Mouse (Mus musculus): ENCODE data around the gene Gstcd. TPM values are rescaled to one million over a fixed set of nuclear protein-coding genes. Genes with fewer than 3 reads are reported as not detected.
A peak's percentile ranks its signal among the peaks of the same experiment; 100 is the strongest.

Gstcd gene
- polyA plus RNA-seq (2015; fragmentation: Nextera tagmentation; extraction: Ambion mirVana) = 4.4 and 4.6 TPM in 2 replicates

DNA sequence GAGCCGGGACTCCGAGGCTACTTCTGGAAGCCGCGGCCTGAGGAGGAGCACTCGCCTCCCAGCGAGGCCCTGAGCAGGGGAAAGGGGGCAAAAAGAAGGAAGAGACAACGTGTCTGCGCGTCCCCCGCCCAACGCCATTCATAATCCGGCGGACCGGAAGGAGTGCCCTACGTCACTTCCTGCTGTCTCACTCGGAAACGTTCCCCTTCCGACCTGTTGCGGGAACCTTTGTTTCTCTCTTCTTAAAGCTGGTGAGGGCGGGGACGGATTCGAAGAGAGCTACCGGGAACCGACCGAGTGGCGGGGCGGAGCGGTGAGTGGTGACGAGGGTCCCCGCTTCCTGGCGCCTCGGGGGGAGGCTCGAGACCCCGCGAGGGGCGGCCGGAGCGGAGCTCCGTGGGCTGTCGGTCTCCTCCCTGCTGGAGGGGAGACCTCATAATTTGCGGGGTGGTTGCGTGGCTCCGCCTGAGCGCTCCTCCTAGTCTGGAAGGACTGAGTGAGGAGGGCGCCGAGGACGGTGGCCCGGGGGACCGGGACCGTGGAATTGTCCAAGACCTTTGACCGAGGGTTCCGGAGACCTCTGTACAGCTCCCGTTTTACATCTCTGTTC lies at the start of gene Gstcd, which contains the start of gene Ints12:
Gstcd (minus strand) TSS at position 370 of the 610 bp plus-strand sequence.
Ints12 (plus strand) TSS at position 177 of the 610 bp plus-strand sequence.
- Histone ChIP-seq H3K27me3 (no peaks in the 10 kb centered on the region), H3K4me1 (peaks cover 25% of the 10 kb centered on the region), H3K27ac (replicated peaks) (peak within 1 kb of the TSS; percentile 96), H3K4me2 (replicated peaks) (peak within 1 kb of the TSS; percentile 60), H3K9me3 (no peaks in the 10 kb centered on the region), H3K4me3 (peak within 1 kb of the TSS; percentile 79), H3K36me3 (0 out of 2 replicates have a peak, but pooled peaks cover 2% of the 10 kb centered on the region), H3K9ac (replicated peaks) (peak within 1 kb of the TSS; percentile 81)
- peak; percentile 98 for ATAC-seq (replicated peaks)
- under 1% methylated on average over 53 of the region's 53 CpGs for WGBS

DNA sequence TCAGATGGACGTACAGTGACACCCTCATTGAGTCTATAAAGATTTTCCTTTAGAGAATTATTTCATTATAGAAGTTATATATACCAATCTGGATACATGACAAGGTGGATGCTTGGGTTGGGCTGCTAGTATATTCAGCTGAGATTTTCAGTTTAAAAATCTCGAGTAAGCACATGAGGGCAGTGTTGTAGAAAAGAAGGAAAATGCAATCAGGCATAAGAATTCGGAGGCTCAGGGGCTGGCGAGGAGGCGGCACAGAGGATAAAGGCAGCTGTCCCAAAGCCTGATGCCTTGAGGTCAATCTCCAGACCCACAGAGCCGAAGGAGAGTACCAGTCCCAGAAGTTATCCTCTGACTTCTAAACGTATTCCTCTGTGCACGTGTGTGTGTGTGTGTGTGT lies 40.8 kb upstream of the Gstcd start:
- no peaks in the 10 kb centered on the region for H3K36me3 ChIP-seq
- no peaks in the 10 kb centered on the region for H3K9me3 ChIP-seq
- H3K4me1 ChIP-seq = no peaks in the 10 kb centered on the region
- 44% methylated on average over 8 of the region's 8 CpGs for WGBS
- H3K27me3 ChIP-seq = no peaks in the 10 kb centered on the region
- H3K4me2 ChIP-seq (replicated peaks) = no peak overlapping the region
- no peak for ATAC-seq (replicated peaks)
- H3K27ac ChIP-seq (replicated peaks) = no peak overlapping the region
- H3K4me3 ChIP-seq = no peak overlapping the region
- H3K9ac ChIP-seq (replicated peaks) = no peak overlapping the region

- 93% methylated on average over 5 of the region's 5 CpGs for WGBS
- no peak overlapping the region for H3K4me3 ChIP-seq
- no peak for ATAC-seq (replicated peaks)
- no peaks in the 10 kb centered on the region for H3K27me3 ChIP-seq
- H3K4me2 ChIP-seq (replicated peaks) = no peak overlapping the region
- H3K4me1 ChIP-seq = no peaks in the 10 kb centered on the region
- H3K36me3 ChIP-seq = no peaks in the 10 kb centered on the region
- no peak overlapping the region for H3K9ac ChIP-seq (replicated peaks)
- H3K27ac ChIP-seq (replicated peaks) = no peak overlapping the region
- no peaks in the 10 kb centered on the region for H3K9me3 ChIP-seq
Observed at GRCm38 (mm10) chr3:133131372-133131771, 39.5 kb upstream of the Gstcd start.

GRCm38 (mm10) chr3:133113281-133113680 lies 21.4 kb upstream of the Gstcd start:
- H3K9ac ChIP-seq (replicated peaks) = no peak overlapping the region
- H3K27me3 ChIP-seq = no peaks in the 10 kb centered on the region
- WGBS = 62% methylated on average over 1 of the region's 1 CpGs
- no peaks in the 10 kb centered on the region for H3K4me1 ChIP-seq
- no peaks in the 10 kb centered on the region for H3K9me3 ChIP-seq
- H3K36me3 ChIP-seq = peaks cover 14% of the 10 kb centered on the region
- ATAC-seq (replicated peaks) = no peak
- no peak overlapping the region for H3K4me2 ChIP-seq (replicated peaks)
- H3K27ac ChIP-seq (replicated peaks) = no peak overlapping the region
- no peak overlapping the region for H3K4me3 ChIP-seq

- Histone ChIP-seq H3K4me1 (no peaks in the 10 kb centered on the region), H3K36me3 (peaks cover 25% of the 10 kb centered on the region), H3K9me3 (no peaks in the 10 kb centered on the region), H3K27me3 (no peaks in the 10 kb centered on the region), H3K4me3 (no peak overlapping the region), H3K9ac (replicated peaks) (no peak overlapping the region), H3K27ac (replicated peaks) (no peak overlapping the region), H3K4me2 (replicated peaks) (no peak overlapping the region)
- peak; percentile 64; the same call in 1 of the 2 replicates for ATAC-seq (replicated peaks)
- 36% methylated on average over 2 of the region's 2 CpGs for WGBS
Observed at GRCm38 (mm10) chr3:133111741-133112140, 19.9 kb upstream of the Gstcd start.

DNA sequence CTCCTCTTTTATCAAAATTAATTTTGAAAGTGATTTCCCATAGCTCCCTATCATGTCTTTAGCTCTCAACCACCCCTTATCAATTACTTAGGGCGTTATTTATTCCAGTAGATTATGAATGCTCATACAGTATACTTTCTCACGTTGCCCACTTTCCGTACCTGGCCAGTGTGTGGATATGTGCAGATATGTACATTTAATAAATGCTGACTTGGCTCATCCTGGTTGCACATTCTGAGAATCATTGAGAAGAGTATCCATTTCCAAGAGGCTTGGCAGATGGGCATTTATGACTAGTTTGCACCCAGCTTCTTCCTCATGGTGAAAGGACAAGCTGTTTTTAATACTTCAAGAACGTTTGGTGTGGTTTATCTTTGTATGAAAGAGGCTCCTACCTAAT lies 18.0 kb upstream of the Gstcd start:
- Histone ChIP-seq H3K4me1 (no peaks in the 10 kb centered on the region), H3K4me2 (replicated peaks) (no peak overlapping the region), H3K27me3 (no peaks in the 10 kb centered on the region), H3K9me3 (no peaks in the 10 kb centered on the region), H3K36me3 (peaks cover 39% of the 10 kb centered on the region), H3K27ac (replicated peaks) (no peak overlapping the region), H3K4me3 (no peak overlapping the region), H3K9ac (replicated peaks) (no peak overlapping the region)
- no peak for ATAC-seq (replicated peaks)
- WGBS = 93% methylated on average over 4 of the region's 4 CpGs

GRCm38 (mm10) chr3:133108731-133109130 lies 16.9 kb upstream of the Gstcd start:
- H3K4me1 ChIP-seq = no peaks in the 10 kb centered on the region
- H3K4me3 ChIP-seq = no peak overlapping the region
- WGBS = 94% methylated on average over 4 of the region's 4 CpGs
- no peak overlapping the region for H3K4me2 ChIP-seq (replicated peaks)
- H3K36me3 ChIP-seq = peaks cover 46% of the 10 kb centered on the region
- H3K9ac ChIP-seq (replicated peaks) = no peak overlapping the region
- no peak for ATAC-seq (replicated peaks)
- no peaks in the 10 kb centered on the region for H3K27me3 ChIP-seq
- H3K27ac ChIP-seq (replicated peaks) = no peak overlapping the region
- no peaks in the 10 kb centered on the region for H3K9me3 ChIP-seq

- no peak overlapping the region for H3K27ac ChIP-seq (replicated peaks)
Observed at GRCm38 (mm10) chr3:133104436-133104835, 12.6 kb upstream of the Gstcd start.

DNA sequence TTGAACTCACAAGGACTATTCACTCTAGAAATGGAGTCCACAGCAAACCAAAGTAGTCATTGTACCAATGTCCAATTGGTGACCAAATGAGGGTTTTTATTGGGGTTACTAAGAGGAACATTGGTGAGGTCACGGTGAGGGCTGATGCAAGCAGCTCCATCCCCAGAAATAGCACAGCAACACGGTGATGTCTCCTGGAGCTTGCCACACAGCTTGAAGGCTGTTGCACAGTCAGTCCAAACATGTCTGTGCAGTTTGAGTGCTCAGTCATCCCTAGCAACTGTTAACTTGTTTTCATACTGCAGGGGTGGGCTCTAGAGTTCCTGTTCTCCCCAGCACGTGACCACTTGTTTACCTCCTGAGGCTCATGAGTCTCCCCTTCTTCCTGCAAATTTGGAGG lies 11.9 kb upstream of the Gstcd start:
- Histone ChIP-seq H3K4me2 (replicated peaks) (no peak overlapping the region), H3K27ac (replicated peaks) (no peak overlapping the region), H3K9ac (replicated peaks) (no peak overlapping the region), H3K27me3 (no peaks in the 10 kb centered on the region), H3K9me3 (no peaks in the 10 kb centered on the region), H3K4me1 (no peaks in the 10 kb centered on the region), H3K4me3 (no peak overlapping the region), H3K36me3 (peaks cover 70% of the 10 kb centered on the region)
- no peak for ATAC-seq (replicated peaks)
- WGBS = 95% methylated on average over 3 of the region's 3 CpGs

More at GRCm38 (mm10) chr3:133104436-133104835, 12.6 kb upstream of the Gstcd start:
- 96% methylated on average over 3 of the region's 3 CpGs for WGBS
- Histone ChIP-seq H3K9me3 (no peaks in the 10 kb centered on the region), H3K9ac (replicated peaks) (no peak overlapping the region), H3K4me3 (no peak overlapping the region), H3K27me3 (no peaks in the 10 kb centered on the region), H3K4me1 (no peaks in the 10 kb centered on the region), H3K4me2 (replicated peaks) (no peak overlapping the region), H3K36me3 (peaks cover 70% of the 10 kb centered on the region)
- ATAC-seq (replicated peaks) = no peak

DNA sequence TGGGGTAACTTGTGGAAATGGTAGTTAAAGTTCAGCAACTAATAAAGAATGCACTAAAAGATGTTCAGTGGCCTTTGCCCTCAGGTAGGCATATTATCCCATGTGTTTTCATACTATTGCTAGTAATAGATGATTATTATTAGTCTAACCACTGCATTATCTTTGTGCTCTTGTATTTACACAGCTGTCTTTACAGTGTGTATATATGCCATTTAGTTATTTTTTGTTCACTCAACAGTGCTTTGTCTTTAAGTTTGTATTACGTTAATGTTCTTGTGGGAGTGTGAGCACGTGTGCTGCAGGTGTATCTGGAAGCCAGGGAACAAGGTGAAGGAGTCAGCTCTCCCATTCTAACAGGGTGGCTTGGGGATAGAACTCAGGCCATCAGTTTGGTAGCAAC lies 7.1 kb upstream of the Gstcd start:
- no peak for ATAC-seq (replicated peaks)
- 93% methylated on average over 2 of the region's 2 CpGs for WGBS
- Histone ChIP-seq H3K4me2 (replicated peaks) (no peak overlapping the region), H3K36me3 (peaks cover 51% of the 10 kb centered on the region), H3K9me3 (no peaks in the 10 kb centered on the region), H3K9ac (replicated peaks) (no peak overlapping the region), H3K4me1 (no peaks in the 10 kb centered on the region), H3K4me3 (no peak overlapping the region), H3K27ac (replicated peaks) (no peak overlapping the region), H3K27me3 (no peaks in the 10 kb centered on the region)

GRCm38 (mm10) chr3:133098336-133098735 lies 6.5 kb upstream of the Gstcd start:
- no peak overlapping the region for H3K27ac ChIP-seq (replicated peaks)
- H3K4me2 ChIP-seq (replicated peaks) = no peak overlapping the region
- H3K36me3 ChIP-seq = peaks cover 46% of the 10 kb centered on the region
- peaks cover 4% of the 10 kb centered on the region for H3K4me1 ChIP-seq
- H3K9me3 ChIP-seq = no peaks in the 10 kb centered on the region
- WGBS = 98% methylated on average over 4 of the region's 4 CpGs
- H3K4me3 ChIP-seq = no peak overlapping the region
- no peak overlapping the region for H3K9ac ChIP-seq (replicated peaks)
- ATAC-seq (replicated peaks) = no peak
- no peaks in the 10 kb centered on the region for H3K27me3 ChIP-seq

- H3K36me3 ChIP-seq = peaks cover 45% of the 10 kb centered on the region
- 96% methylated on average over 6 of the region's 6 CpGs for WGBS
- no peak for ATAC-seq (replicated peaks)
- H3K4me1 ChIP-seq = peaks cover 8% of the 10 kb centered on the region
- H3K27ac ChIP-seq (replicated peaks) = no peak overlapping the region
- H3K4me2 ChIP-seq (replicated peaks) = no peak overlapping the region
- no peak overlapping the region for H3K9ac ChIP-seq (replicated peaks)
- H3K4me3 ChIP-seq = no peak overlapping the region
- no peaks in the 10 kb centered on the region for H3K9me3 ChIP-seq
- no peaks in the 10 kb centered on the region for H3K27me3 ChIP-seq
Observed at GRCm38 (mm10) chr3:133097936-133098335, 6.1 kb upstream of the Gstcd start.

DNA sequence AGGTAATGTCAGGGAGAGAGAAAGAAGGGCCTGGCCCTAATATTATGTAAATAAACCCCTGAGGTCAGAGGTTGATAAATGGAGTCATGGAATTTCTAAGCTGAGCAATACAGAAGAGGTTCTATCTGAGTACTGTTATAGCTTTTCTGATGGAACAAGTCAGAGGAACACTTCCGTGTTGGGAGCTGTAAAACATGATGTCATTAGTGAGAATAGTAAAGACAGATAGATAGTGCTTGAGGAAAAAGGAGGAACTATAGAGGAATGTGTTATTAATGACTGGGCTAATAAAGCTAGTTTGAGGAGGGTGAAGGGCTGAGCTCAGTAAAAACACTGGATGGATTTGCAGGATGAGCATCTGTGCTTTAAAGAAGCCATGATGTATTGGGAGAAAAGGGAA lies 2.5 kb upstream of the Gstcd start:
- Histone ChIP-seq H3K4me3 (no peak overlapping the region), H3K9me3 (no peaks in the 10 kb centered on the region), H3K9ac (replicated peaks) (no peak overlapping the region), H3K27ac (replicated peaks) (no peak overlapping the region), H3K36me3 (peaks cover 20% of the 10 kb centered on the region), H3K27me3 (no peaks in the 10 kb centered on the region), H3K4me2 (replicated peaks) (no peak overlapping the region), H3K4me1 (peaks cover 23% of the 10 kb centered on the region)
- no peak for ATAC-seq (replicated peaks)
- WGBS = 84% methylated on average over 1 of the region's 1 CpGs

Measured in forebrain, embryonic 15.5 days (tissue).